Mouse (Mus musculus): Measurements from ENCODE around the gene Gm10436. TPM values are rescaled to one million over a fixed set of nuclear protein-coding genes. Genes with fewer than 3 reads are reported as not detected.
"Not testable (repeated sequence)": the region's sequence is repeated elsewhere in the genome, so short reads cannot be mapped to it uniquely, and the experiment has no call there.

Gene Gm10436
- not detected in 2 replicates for polyA plus RNA-seq (2015; fragmentation: Nextera tagmentation; extraction: Ambion mirVana)

- not testable (repeated sequence) for DNase-seq (ENCODE audit: low spot score)
Observed at GRCm38 (mm10) chr12:88182008-88182407, at the start of gene Gm10436. Gm10436 (minus strand) TSS chr12:88182108.

DNA sequence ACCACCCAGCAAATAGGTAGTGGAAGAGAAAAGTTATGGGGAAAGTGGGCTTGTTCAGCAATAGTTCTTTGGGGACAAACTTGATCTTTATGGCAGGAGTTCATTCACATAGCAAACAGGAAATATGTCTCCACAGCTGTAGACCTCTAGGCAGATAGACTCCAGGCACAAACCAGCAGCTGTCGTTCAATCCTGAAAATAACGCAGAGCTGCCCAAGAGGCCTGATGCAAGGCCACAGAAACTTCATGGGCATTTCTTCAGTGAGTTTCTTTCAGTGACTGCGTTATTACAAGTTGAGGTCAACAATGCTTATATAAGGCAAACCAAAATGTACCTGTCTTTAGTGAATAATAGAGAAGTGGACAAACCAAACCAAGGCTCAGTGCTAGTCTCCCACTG lies 37.5 kb upstream of the Gm10436 start:
- no peak for DNase-seq (ENCODE audit: low spot score)

GRCm38 (mm10) chr12:88218059-88218458 lies 36.2 kb upstream of the Gm10436 start:
- DNase-seq (ENCODE audit: low spot score) = not testable (repeated sequence)

- no peak for DNase-seq (ENCODE audit: low spot score)
Observed at GRCm38 (mm10) chr12:88214641-88215040, 32.7 kb upstream of the Gm10436 start.

DNA sequence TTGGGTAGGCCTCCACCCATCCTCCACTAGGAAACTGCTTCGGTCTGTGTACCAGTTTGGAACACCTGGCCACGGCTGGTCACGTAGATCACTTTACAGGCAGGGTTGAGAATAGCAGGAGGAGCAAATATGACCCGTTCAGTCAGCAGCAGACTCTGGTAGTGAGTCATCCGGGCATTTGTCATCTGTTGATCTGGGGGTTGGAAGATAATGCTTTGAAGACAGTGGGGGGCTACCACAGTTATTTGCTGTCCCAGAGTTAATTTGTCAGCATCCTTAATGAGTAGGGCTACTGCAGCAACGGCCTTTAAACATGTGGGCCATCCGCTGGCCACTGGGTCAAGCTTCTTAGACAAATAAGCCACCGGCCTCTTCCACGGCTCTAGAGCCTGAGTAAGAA lies 29.6 kb upstream of the Gm10436 start:
- DNase-seq (ENCODE audit: low spot score) = not testable (repeated sequence)

DNA sequence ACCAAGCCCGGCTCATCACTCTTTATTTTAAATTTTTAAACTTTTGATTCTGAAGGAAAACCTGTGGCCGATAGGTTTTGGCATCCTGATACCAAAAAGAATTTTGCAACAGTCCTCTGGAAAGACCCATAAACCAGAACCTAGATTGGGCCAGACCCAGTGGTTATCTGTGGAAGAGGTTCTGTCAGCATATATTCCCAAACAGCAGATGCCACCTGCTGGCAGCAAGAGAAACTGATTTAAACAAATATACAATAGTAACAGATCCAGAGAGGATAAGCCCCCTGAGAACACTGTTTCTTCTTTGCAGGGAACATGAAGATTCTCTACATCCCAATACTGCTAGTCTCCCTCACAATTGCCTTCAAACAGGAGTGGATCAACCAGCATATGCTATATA lies 20.9 kb upstream of the Gm10436 start:
- DNase-seq (ENCODE audit: low spot score) = no peak

Other genes starting within 250 kb of the Gm10436 start
- gene Gm2042, start 228.0 kb downstream of the Gm10436 start, polyA plus RNA-seq (2015; fragmentation: Nextera tagmentation; extraction: Ambion mirVana) = not detected in 2 replicates
- gene Gm2075, start 170.3 kb downstream of the Gm10436 start, polyA plus RNA-seq (2015; fragmentation: Nextera tagmentation; extraction: Ambion mirVana) = not detected in 2 replicates
- gene Gm6803, start 163.3 kb downstream of the Gm10436 start, polyA plus RNA-seq (2015; fragmentation: Nextera tagmentation; extraction: Ambion mirVana) = not detected in 2 replicates
- gene Gm2056, start 155.1 kb downstream of the Gm10436 start, polyA plus RNA-seq (2015; fragmentation: Nextera tagmentation; extraction: Ambion mirVana) = not detected in 2 replicates
- not detected in 2 replicates for gene Gm16368, start 98.4 kb downstream of the Gm10436 start, polyA plus RNA-seq (2015; fragmentation: Nextera tagmentation; extraction: Ambion mirVana)
- gene Gm8332, start 68.0 kb upstream of the Gm10436 start, polyA plus RNA-seq (2015; fragmentation: Nextera tagmentation; extraction: Ambion mirVana) = not detected in 2 replicates
- not detected in 2 replicates for gene Gm5662, start 92.4 kb upstream of the Gm10436 start, polyA plus RNA-seq (2015; fragmentation: Nextera tagmentation; extraction: Ambion mirVana)
- 0.18 TPM in 1 of 2 replicates, not detected in the other for gene Gm5039, start 141.9 kb upstream of the Gm10436 start, polyA plus RNA-seq (2015; fragmentation: Nextera tagmentation; extraction: Ambion mirVana)
- 15.4 and 16.3 TPM in 2 replicates for gene Adck1, start 178.4 kb upstream of the Gm10436 start, polyA plus RNA-seq (2015; fragmentation: Nextera tagmentation; extraction: Ambion mirVana)